Mouse (Mus musculus) lung, adult 18-20 months (tissue): ENCODE results near the gene Endov.

Source experiments
- DNase-seq, 2 experiments: peaks; one replicate each; pipeline ENCODE4 v3.0.0; 2022; ENCODE audit warnings: mixed read lengths in 2 of 2

Gene Endov

GRCm38 (mm10) chr11:119547183-119547921, 56.2 kb downstream of the Endov start, which contains the start of gene Nptx1:
Nptx1 (minus strand) TSS chr11:119547753.
- DNase-seq = no peak

GRCm38 (mm10) chr11:119547951-119548591, 56.9 kb downstream of the Endov start:
- DNase-seq = no peak

- DNase-seq = no peak
Observed at GRCm38 (mm10) chr11:119548741-119549370, 57.7 kb downstream of the Endov start.

GRCm38 (mm10) chr11:119549371-119549811, 58.2 kb downstream of the Endov start:
- no peak for DNase-seq

GRCm38 (mm10) chr11:119550546-119551335, 59.6 kb downstream of the Endov start:
- DNase-seq = no peak

GRCm38 (mm10) chr11:119551468-119551867, 60.3 kb downstream of the Endov start:
- DNase-seq = no peak

- DNase-seq = no peak
Observed at GRCm38 (mm10) chr11:119552301-119552700, 61.2 kb downstream of the Endov start.

GRCm38 (mm10) chr11:119552902-119553802, 62.0 kb downstream of the Endov start:
- peak in 1 of 2 experiments; percentile 27 for DNase-seq

- DNase-seq = no peak
Observed at GRCm38 (mm10) chr11:119554706-119555105, 63.6 kb downstream of the Endov start.

- no peak for DNase-seq
Observed at GRCm38 (mm10) chr11:119555170-119555569, 64.0 kb downstream of the Endov start.

- no peak for DNase-seq
Observed at GRCm38 (mm10) chr11:119557940-119558869, 67.1 kb downstream of the Endov start.

GRCm38 (mm10) chr11:119558870-119559610, 67.9 kb downstream of the Endov start:
- no peak for DNase-seq
